Mouse (Mus musculus): ENCODE measurements around the gene Gm6268. TPM values are rescaled to one million over a fixed set of nuclear protein-coding genes. Genes with fewer than 3 reads are reported as not detected.

Gm6268 gene
- not detected in 2 replicates for total RNA-seq (2014; fragmentation: Nextera tagmentation)
- not detected in 2 replicates for total RNA-seq (2017)

- ATAC-seq (replicated peaks; ENCODE audit: low FRiP score, low TSS enrichment, poor library complexity, severe bottlenecking), result no peak
These were observed at the start of gene Gm6268 for GRCm38 (mm10) chrX:36400980-36401379. Gene Gm6268, plus strand, starts transcription at chrX:36401280.

GRCm38 (mm10) chrX:36352446-36352845 is 48.6 kb upstream of the Gm6268 start:
- ATAC-seq (replicated peaks; ENCODE audit: low FRiP score, low TSS enrichment, poor library complexity, severe bottlenecking), result no peak

- ATAC-seq (replicated peaks; ENCODE audit: low FRiP score, low TSS enrichment, poor library complexity, severe bottlenecking), result no peak
These were observed 15.7 kb upstream of the Gm6268 start for GRCm38 (mm10) chrX:36385340-36385739.

GRCm38 (mm10) chrX:36389971-36390370 is 11.1 kb upstream of the Gm6268 start:
- ATAC-seq (replicated peaks; ENCODE audit: low FRiP score, low TSS enrichment, poor library complexity, severe bottlenecking), result no peak

- ATAC-seq (replicated peaks; ENCODE audit: low FRiP score, low TSS enrichment, poor library complexity, severe bottlenecking), result no peak
These were observed 10.6 kb upstream of the Gm6268 start for GRCm38 (mm10) chrX:36390503-36390902.

- no peak for ATAC-seq (replicated peaks; ENCODE audit: low FRiP score, low TSS enrichment, poor library complexity, severe bottlenecking)
These were observed 8.4 kb upstream of the Gm6268 start for GRCm38 (mm10) chrX:36392672-36393071.

GRCm38 (mm10) chrX:36393279-36393678 is 7.8 kb upstream of the Gm6268 start:
- ATAC-seq (replicated peaks; ENCODE audit: low FRiP score, low TSS enrichment, poor library complexity, severe bottlenecking), result no peak

- no peak for ATAC-seq (replicated peaks; ENCODE audit: low FRiP score, low TSS enrichment, poor library complexity, severe bottlenecking)
These were observed 1.2 kb downstream of the Gm6268 start for GRCm38 (mm10) chrX:36402316-36402715.

GRCm38 (mm10) chrX:36419153-36419552 is 18.1 kb downstream of the Gm6268 start:
- no peak for ATAC-seq (replicated peaks; ENCODE audit: low FRiP score, low TSS enrichment, poor library complexity, severe bottlenecking)

- ATAC-seq (replicated peaks; ENCODE audit: low FRiP score, low TSS enrichment, poor library complexity, severe bottlenecking), result no peak
These were observed 33.9 kb downstream of the Gm6268 start for GRCm38 (mm10) chrX:36434993-36435392.

GRCm38 (mm10) chrX:36437932-36438331 is 36.9 kb downstream of the Gm6268 start:
- ATAC-seq (replicated peaks; ENCODE audit: low FRiP score, low TSS enrichment, poor library complexity, severe bottlenecking), result peak; percentile 71

Other genes starting within 250 kb of the Gm6268 start
- not detected in 2 replicates for gene Zcchc12, start 205.4 kb upstream of the Gm6268 start, total RNA-seq (2014; fragmentation: Nextera tagmentation)
- not detected in 2 replicates for gene Zcchc12, start 205.4 kb upstream of the Gm6268 start, total RNA-seq (2017)
- gene Lonrf3, start 72.9 kb upstream of the Gm6268 start, total RNA-seq (2014; fragmentation: Nextera tagmentation), result 1.9 TPM in 1 of 2 replicates, not detected in the other
- gene Lonrf3, start 72.9 kb upstream of the Gm6268 start, total RNA-seq (2017), result 1.8 and 2.0 TPM in 2 replicates
- not detected in 2 replicates for gene Gm14569, start 90.5 kb downstream of the Gm6268 start, total RNA-seq (2014; fragmentation: Nextera tagmentation)
- gene Gm14569, start 90.5 kb downstream of the Gm6268 start, total RNA-seq (2017), result not detected in 2 replicates
- gene Pgrmc1, start 196.9 kb downstream of the Gm6268 start, total RNA-seq (2014; fragmentation: Nextera tagmentation), result 74.8 and 75.4 TPM in 2 replicates
- gene Pgrmc1, start 196.9 kb downstream of the Gm6268 start, total RNA-seq (2017), result 80.5 and 109 TPM in 2 replicates
- 2.1 and 2.6 TPM in 2 replicates for gene Akap17b, start 244.1 kb downstream of the Gm6268 start, total RNA-seq (2014; fragmentation: Nextera tagmentation)
- 6.8 and 11.8 TPM in 2 replicates for gene Akap17b, start 244.1 kb downstream of the Gm6268 start, total RNA-seq (2017)